Mouse (Mus musculus) heart, embryonic 10.5 days (tissue): ENCODE data around the gene Gys2. TPM values are rescaled to one million over a fixed set of nuclear protein-coding genes. Genes with fewer than 3 reads are reported as not detected.

Source experiments
- DNase-seq: peaks from one replicate; pipeline ENCODE4 v3.0.0-alpha.2; 2017; ENCODE audit warnings: low spot score
- H3K27ac ChIP-seq: fragments of 300-500 bp; sonication (generic); 2 replicates; pipeline ENCODE4 v1.5.1; 2016; ENCODE audit warnings: mild to moderate bottlenecking
- H3K27me3 ChIP-seq: fragments of 300-500 bp; sonication (generic); 2 replicates; pipeline ENCODE4 v1.6.1; 2016; ENCODE audit warnings: mild to moderate bottlenecking; ENCODE audit not compliant: poor library complexity, insufficient read depth, severe bottlenecking
- H3K36me3 ChIP-seq: fragments of 300-500 bp; sonication (generic); 2 replicates; pipeline ENCODE4 v1.6.1; 2016; ENCODE audit warnings: mild to moderate bottlenecking, moderate library complexity
- H3K4me1 ChIP-seq: fragments of 300-500 bp; sonication (generic); 2 replicates; pipeline ENCODE4 v1.6.1; 2016; ENCODE audit warnings: mild to moderate bottlenecking
- H3K4me3 ChIP-seq: fragments of 300-500 bp; sonication (generic); 2 replicates; pipeline ENCODE4 v1.5.1; 2016; ENCODE audit warnings: mild to moderate bottlenecking, moderate library complexity
- H3K9me3 ChIP-seq: fragments of 300-500 bp; sonication (generic); 2 replicates; pipeline ENCODE4 v1.6.1; 2016; ENCODE audit warnings: mild to moderate bottlenecking, moderate library complexity
- WGBS: fragments of 180-500 bp; shearing (Covaris S2); methylation state at CpG from one replicate; pipeline ENCODE4 v1.1.7; 2016; 5-methylcytosine and 5-hydroxymethylcytosine counted together
- polyA plus RNA-seq: library from polyadenylated mRNA; unstranded; fragments of >200 nt; fragmentation: Nextera tagmentation; extraction: Ambion mirVana; gene quantifications from 2 replicates; pipeline ENCODE4 v1.2.1, GENCODE M21; 2016

Gene Gys2
- polyA plus RNA-seq, 1 experiment from 2014 or later = 1.4 TPM

DNA sequence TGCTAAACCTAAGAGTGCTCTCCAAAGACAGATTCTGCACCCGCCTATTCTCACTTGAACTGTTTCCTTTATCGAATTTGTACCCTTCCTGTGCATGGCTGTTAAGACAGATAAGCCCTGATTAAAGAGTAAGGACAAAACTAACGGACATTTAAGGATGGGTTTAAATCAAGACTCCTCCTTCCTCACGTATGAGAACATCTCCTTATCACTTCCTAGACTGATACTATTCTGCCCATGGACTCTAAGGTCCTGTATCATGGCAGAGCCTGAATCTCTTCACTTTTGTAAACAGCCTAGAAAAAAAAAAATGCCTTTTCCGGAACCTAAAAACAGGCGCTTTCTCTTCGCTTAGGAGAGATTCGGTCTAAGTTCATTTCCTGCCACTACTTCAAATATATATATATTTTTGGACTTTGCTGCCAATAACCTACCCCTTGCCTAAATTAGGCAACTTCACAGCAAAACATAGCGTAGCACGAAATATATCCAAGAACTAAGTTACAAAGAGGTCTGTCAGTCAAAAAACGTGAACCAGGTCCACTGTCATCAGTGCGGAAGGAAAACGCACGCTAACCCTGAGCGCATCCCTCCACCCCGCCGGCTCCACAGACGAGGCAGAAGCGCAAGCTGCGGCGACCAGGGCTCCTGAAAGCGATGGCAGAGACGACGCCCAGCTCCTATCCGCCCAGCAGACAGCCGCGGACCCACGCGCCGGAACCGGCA, 86.5 kb downstream of the Gys2 start:
- Histone ChIP-seq H3K4me3 (peak overlapping the region; percentile 98), H3K36me3 (no peaks in the 10 kb centered on the region), H3K4me1 (peaks cover 5% of the 10 kb centered on the region; the same call in 1 of the 2 replicates), H3K27me3 (no peaks in the 10 kb centered on the region), H3K9me3 (no peaks in the 10 kb centered on the region), H3K27ac (peak overlapping the region; percentile 92)
- WGBS = 3% methylated on average over 31 of the region's 31 CpGs
- no peak for DNase-seq

DNA sequence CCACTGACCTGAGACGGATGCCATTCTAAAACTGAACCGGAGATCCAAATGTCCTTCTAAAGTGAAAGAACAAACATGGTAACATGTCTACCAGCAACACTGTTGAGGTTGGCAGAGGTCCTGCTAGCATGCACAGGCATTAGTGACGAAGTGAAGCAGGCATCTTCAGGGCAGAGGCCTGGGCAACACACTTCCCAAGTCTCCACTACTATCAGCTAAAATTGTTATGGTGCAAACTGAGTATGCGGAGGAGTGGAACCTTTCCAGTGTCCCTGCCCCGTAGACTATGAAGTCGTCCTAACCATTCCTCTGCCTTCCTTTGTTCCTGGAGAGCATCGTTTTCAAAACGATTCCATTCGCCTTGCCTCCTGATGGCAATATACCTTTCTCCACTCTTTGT, 88.4 kb downstream of the Gys2 start:
- no peak overlapping the region for H3K27ac ChIP-seq
- H3K4me1 ChIP-seq = peaks cover 5% of the 10 kb centered on the region; the same call in 1 of the 2 replicates
- no peaks in the 10 kb centered on the region for H3K9me3 ChIP-seq
- DNase-seq = peak; percentile 58
- H3K36me3 ChIP-seq = no peaks in the 10 kb centered on the region
- no peaks in the 10 kb centered on the region for H3K27me3 ChIP-seq
- H3K4me3 ChIP-seq = no peak overlapping the region
- WGBS = 90% methylated on average over 9 of the region's 9 CpGs

DNA sequence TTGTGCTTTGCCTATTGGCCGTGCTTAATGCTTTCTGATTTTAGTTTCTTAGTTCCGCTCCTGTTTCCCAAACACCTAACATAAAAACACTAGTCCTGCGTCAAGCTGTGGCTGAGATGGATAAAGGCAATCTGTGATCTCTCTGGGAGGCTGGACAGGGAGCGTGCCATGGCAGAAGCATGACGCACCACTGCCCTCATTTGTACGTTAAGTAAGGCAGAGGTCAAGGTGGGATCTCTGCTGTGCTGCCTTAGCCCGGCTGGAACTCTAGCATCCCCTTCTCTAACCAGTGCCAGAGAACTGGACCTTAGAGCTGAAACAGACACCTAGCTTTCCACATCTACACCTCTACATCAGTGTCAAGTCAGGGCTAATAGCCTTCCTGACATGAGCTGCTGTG, 91.3 kb downstream of the Gys2 start:
- H3K27ac ChIP-seq = no peak overlapping the region
- 93% methylated on average over 7 of the region's 7 CpGs for WGBS

DNA sequence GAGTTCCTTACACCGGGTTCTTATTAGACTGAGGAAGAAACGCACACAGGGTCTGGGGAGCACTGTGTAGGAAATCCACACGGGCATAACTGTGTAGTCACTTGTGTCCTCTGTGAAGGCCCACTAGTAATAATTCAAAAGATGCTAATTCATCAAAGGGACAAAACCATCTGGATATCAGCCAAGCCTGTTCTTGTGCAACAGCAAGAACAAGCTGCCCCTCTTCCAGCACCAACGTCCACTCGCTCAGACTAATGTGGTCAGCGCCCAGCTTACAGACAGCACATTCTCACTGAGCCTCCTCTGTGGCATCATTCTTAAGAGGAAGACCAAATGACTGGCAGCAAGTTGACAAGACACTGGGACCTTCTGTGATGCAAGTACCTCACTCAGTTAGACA, 92.9 kb downstream of the Gys2 start:
- peaks cover 21% of the 10 kb centered on the region for H3K36me3 ChIP-seq
- no peak overlapping the region for H3K4me3 ChIP-seq
- 96% methylated on average over 6 of the region's 6 CpGs for WGBS
- H3K27me3 ChIP-seq = no peaks in the 10 kb centered on the region
- H3K9me3 ChIP-seq = no peaks in the 10 kb centered on the region
- H3K4me1 ChIP-seq = no peaks in the 10 kb centered on the region
- H3K27ac ChIP-seq = no peak overlapping the region
- DNase-seq = no peak

More for the DNA sequence above, 91.3 kb downstream of the Gys2 start:
- no peaks in the 10 kb centered on the region for H3K27me3 ChIP-seq
- no peaks in the 10 kb centered on the region for H3K9me3 ChIP-seq
- H3K4me1 ChIP-seq = no peaks in the 10 kb centered on the region
- no peak for DNase-seq
- peaks cover 5% of the 10 kb centered on the region for H3K36me3 ChIP-seq
- no peak overlapping the region for H3K4me3 ChIP-seq

DNA sequence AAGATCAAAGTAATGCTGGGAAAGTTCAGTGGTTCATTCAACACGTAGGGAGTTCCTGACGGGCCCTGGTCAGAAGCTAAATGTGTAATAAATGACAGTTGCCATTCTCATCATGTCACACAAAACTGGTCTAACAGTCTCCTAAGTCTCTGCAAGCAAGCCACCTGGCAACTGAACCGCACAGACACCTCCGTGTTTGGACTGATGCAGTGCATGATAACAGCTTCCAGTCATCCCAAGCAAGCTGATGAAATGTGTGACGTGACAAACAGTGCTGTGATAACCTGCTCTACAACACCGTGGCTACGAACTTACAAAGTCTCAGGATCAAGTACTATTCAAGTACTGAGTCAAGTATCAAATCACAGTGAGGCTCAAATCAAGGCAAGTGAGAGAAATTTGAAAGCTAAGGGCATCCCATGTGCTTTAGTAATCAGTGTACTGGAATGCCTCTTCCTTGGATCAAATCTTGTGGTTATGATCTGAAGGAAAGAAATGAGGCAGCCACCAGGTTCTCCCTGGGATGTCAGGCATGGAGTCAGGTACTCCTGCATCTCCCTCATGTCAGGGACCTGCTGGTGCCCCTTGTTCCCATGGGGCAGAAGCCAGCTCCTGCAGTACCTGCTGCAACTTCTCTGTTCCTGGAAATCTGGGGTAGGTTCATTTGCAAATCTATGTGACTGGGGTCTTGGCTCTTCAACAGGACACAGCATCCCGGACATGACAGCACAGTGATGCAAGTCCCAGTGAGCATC, 94.2 kb downstream of the Gys2 start:
- no peaks in the 10 kb centered on the region for H3K27me3 ChIP-seq
- H3K36me3 ChIP-seq = peaks cover 29% of the 10 kb centered on the region
- DNase-seq = no peak
- no peak overlapping the region for H3K27ac ChIP-seq
- no peak overlapping the region for H3K4me3 ChIP-seq
- H3K4me1 ChIP-seq = no peaks in the 10 kb centered on the region
- no peaks in the 10 kb centered on the region for H3K9me3 ChIP-seq
- 84% methylated on average over 8 of the region's 8 CpGs for WGBS

DNA sequence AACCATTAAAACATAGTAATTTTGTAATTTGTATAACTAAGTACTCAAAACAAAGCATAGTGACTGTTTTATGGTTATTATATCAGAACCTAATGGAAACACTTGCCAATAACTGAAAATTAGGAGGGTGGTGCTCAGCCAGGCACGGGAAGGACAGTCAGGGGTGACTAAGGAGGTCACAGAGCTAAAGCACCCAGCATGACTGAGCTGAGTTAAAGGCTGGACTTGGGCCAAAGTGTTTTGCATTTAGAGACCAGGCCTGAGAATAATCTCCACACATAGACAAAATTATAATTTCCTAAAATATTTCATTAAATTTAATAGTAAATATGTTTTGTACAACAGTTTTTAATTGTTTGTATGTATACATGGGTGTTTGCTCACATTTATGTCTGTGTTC, 95.8 kb downstream of the Gys2 start:
- no peaks in the 10 kb centered on the region for H3K4me1 ChIP-seq
- DNase-seq = no peak
- no peak overlapping the region for H3K4me3 ChIP-seq
- no peaks in the 10 kb centered on the region for H3K27me3 ChIP-seq
- H3K9me3 ChIP-seq = no peaks in the 10 kb centered on the region
- peaks cover 43% of the 10 kb centered on the region for H3K36me3 ChIP-seq
- H3K27ac ChIP-seq = no peak overlapping the region
- 85% methylated on average over 1 of the region's 1 CpGs for WGBS

Other genes starting within 250 kb of the Gys2 start
- gene Iapp, start 174.7 kb downstream of the Gys2 start, polyA plus RNA-seq = 1.0 TPM in 1 of 2 replicates, not detected in the other
- gene Slco1a5, start 150.1 kb downstream of the Gys2 start, polyA plus RNA-seq = 0.08 TPM in 1 of 2 replicates, not detected in the other
- gene Pyroxd1, start 127.5 kb downstream of the Gys2 start, polyA plus RNA-seq = 13.8 and 14.3 TPM in 2 replicates
- 27.9 and 28.0 TPM in 2 replicates for gene Recql, start 86.0 kb downstream of the Gys2 start, polyA plus RNA-seq
- gene Golt1b, start 85.9 kb downstream of the Gys2 start, polyA plus RNA-seq = 100 and 102 TPM in 2 replicates
- gene Spx, start 59.7 kb downstream of the Gys2 start, polyA plus RNA-seq = 0.52 and 0.83 TPM in 2 replicates
- gene Ldhb, start 34.8 kb upstream of the Gys2 start, polyA plus RNA-seq = 470 and 619 TPM in 2 replicates
- 0.70 and 1.4 TPM in 2 replicates for gene Kcnj8, start 98.5 kb upstream of the Gys2 start, polyA plus RNA-seq
- 11.2 and 25.6 TPM in 2 replicates for gene Abcc9, start 229.2 kb upstream of the Gys2 start, polyA plus RNA-seq